Mouse (Mus musculus) bone marrow macrophage, adult 2 months (primary cell): ENCODE measurements around the gene Kmo. TPM values are rescaled to one million over a fixed set of nuclear protein-coding genes. Genes with fewer than 3 reads are reported as not detected.

Experiments
- H3K27ac ChIP-seq: 2 replicates; pipeline ENCODE4 v1.5.1; 2012; ENCODE audit warnings: low read depth, low read length; ENCODE audit not compliant: insufficient read depth
- H3K4me1 ChIP-seq: 2 replicates; pipeline ENCODE4 v1.6.1; 2012; ENCODE audit warnings: low read length; ENCODE audit not compliant: control insufficient read depth, insufficient read depth
- H3K4me3 ChIP-seq: 2 replicates; pipeline ENCODE4 v1.5.1; 2012; ENCODE audit warnings: mild to moderate bottlenecking, low read length, moderate library complexity; ENCODE audit not compliant: insufficient read depth
- CTCF ChIP-seq: IDR thresholded peaks from 2 replicates; pipeline ENCODE4 v1.5.1; 2012; ENCODE audit warnings: low read depth, mild to moderate bottlenecking, low read length, moderate library complexity
- POLR2A ChIP-seq: IDR thresholded peaks from 2 replicates; pipeline ENCODE4 v1.6.1; 2012; ENCODE audit warnings: mild to moderate bottlenecking, low read depth, low read length, borderline replicate concordance
- polyA plus RNA-seq: library from polyadenylated mRNA; stranded (reverse); fragments of >200 nt; gene quantifications from 2 replicates; pipeline ENCODE4 v1.2.4, GENCODE M21; 2012; ENCODE audit not compliant: missing spikeins, insufficient read depth, insufficient read length

Kmo gene
- polyA plus RNA-seq, 1 experiment = 12.3 TPM

GRCm38 (mm10) chr1:175668666-175669405 lies 48.7 kb downstream of the Kmo start:
- Histone ChIP-seq H3K4me1 (no peaks in the 10 kb centered on the region), H3K4me3 (no peak overlapping the region), H3K27ac (no peak overlapping the region)
- TF ChIP-seq CTCF = no peak
- no peak for TF ChIP-seq POLR2A

DNA sequence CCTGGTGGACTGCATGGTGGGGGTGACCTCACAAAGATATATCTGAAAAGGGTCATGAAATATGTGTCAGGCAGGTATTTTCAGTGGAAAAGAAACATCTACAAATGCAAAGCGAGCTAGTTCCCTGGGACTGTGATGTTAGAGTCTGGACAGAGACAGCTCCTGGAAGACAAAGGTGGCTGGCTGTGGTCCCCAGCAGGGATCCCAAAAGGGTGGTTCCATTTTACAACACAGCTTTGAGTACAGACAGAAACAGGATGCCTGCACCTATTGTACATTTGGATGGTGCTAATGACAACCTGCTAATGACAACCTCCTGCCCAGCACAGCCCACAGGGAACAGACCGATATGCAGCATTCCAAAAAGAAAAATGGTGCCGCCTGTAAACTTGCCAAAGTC lies 49.3 kb downstream of the Kmo start:
- no peak for TF ChIP-seq CTCF
- no peak for TF ChIP-seq POLR2A
- Histone ChIP-seq H3K27ac (no peak overlapping the region), H3K4me3 (no peak overlapping the region), H3K4me1 (no peaks in the 10 kb centered on the region)

- no peaks in the 10 kb centered on the region for H3K4me1 ChIP-seq
- no peak overlapping the region for H3K27ac ChIP-seq
- TF ChIP-seq CTCF (no peak), POLR2A (no peak)
- H3K4me3 ChIP-seq = no peak overlapping the region
Measured at GRCm38 (mm10) chr1:175670042-175670441, 49.9 kb downstream of the Kmo start.

DNA sequence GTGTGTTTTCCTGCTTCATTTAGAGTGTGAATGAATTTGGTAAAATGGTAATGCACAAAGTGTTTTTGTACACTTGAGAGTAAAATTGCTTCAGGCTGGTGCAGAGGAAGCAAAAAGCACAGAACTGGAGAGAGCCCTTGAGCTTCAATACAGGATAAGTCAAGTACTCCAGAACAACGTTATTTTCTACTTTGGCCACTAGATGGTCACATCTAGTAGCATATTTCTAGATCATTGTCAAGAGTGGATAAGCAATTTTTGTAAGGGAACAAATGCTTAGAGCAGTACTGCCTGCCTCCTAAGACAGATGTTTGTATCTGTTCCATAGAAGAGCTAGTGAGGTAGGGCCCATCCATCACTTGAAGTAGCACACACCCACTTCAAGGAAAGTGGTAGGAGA lies 51.4 kb downstream of the Kmo start:
- H3K4me3 ChIP-seq = no peak overlapping the region
- no peak overlapping the region for H3K27ac ChIP-seq
- H3K4me1 ChIP-seq = no peaks in the 10 kb centered on the region
- TF ChIP-seq POLR2A (no peak), CTCF (no peak)

- Histone ChIP-seq H3K4me3 (no peak overlapping the region), H3K27ac (no peak overlapping the region), H3K4me1 (no peaks in the 10 kb centered on the region)
- no peak for TF ChIP-seq CTCF
- no peak for TF ChIP-seq POLR2A
Measured at GRCm38 (mm10) chr1:175673563-175674325, 53.6 kb downstream of the Kmo start.

GRCm38 (mm10) chr1:175675116-175675515 lies 54.9 kb downstream of the Kmo start:
- no peak for TF ChIP-seq CTCF
- no peak for TF ChIP-seq POLR2A
- H3K4me3 ChIP-seq = no peak overlapping the region
- no peaks in the 10 kb centered on the region for H3K4me1 ChIP-seq
- no peak overlapping the region for H3K27ac ChIP-seq

DNA sequence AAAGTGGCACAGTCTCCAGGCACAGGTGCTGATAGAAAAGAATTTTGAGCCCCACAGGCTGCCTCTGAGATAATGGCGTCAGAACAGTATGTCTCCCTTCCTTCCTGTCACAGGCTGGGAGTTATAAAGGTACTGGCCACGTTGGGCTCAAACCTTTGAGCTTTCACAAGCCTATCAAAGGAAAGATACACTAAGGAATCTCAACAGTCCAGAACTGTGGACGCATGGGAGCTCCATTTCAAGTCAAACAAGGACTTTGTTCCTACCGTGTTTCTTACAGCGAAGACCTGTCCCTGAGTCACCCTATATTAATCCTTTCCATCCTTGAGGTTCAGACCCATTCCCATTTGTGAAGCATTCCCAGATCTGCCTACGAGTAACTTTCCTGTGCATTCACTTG lies 57.3 kb downstream of the Kmo start:
- H3K4me1 ChIP-seq = no peaks in the 10 kb centered on the region
- TF ChIP-seq POLR2A (no peak), CTCF (no peak)
- H3K4me3 ChIP-seq = no peak overlapping the region
- H3K27ac ChIP-seq = no peak overlapping the region

DNA sequence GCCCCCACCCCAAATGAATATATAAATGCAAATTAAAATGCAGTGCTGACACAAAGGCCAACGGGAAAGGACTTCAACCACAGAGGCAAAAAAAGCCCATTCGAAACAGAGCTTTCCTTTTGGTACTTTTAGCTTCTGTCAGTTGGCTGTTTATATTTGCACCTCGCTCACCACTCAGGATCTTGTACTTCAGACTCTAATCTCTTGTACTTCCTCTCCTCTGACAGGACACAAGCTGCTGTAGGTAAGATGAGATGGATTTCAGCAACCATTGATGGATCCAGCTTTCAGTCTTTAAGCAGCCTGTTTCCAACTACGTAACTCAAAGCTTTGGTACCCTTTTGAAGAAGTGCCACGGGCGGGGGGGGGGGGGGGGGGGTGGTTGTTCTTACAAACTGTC lies 60.8 kb downstream of the Kmo start:
- no peak overlapping the region for H3K27ac ChIP-seq
- no peak overlapping the region for H3K4me3 ChIP-seq
- TF ChIP-seq CTCF = no peak
- no peak for TF ChIP-seq POLR2A
- no peaks in the 10 kb centered on the region for H3K4me1 ChIP-seq

GRCm38 (mm10) chr1:175691686-175692245 lies 71.6 kb downstream of the Kmo start:
- Histone ChIP-seq H3K27ac (no peak overlapping the region), H3K4me3 (peak overlapping the region; percentile 91), H3K4me1 (peaks cover 3% of the 10 kb centered on the region; the same call in 1 of the 2 replicates)
- TF ChIP-seq POLR2A = no peak
- TF ChIP-seq CTCF = no peak
